Mouse (Mus musculus) right cerebral cortex, postnatal 14 days (tissue): ENCODE results near the gene Odf4.
"Not testable (repeated sequence)": the region's sequence is repeated elsewhere in the genome, so short reads cannot be mapped to it uniquely, and the experiment has no call there.

Experiments used
- DNase-seq: peaks from one replicate; pipeline ENCODE4 v3.0.0; 2022

Gene Odf4

DNA sequence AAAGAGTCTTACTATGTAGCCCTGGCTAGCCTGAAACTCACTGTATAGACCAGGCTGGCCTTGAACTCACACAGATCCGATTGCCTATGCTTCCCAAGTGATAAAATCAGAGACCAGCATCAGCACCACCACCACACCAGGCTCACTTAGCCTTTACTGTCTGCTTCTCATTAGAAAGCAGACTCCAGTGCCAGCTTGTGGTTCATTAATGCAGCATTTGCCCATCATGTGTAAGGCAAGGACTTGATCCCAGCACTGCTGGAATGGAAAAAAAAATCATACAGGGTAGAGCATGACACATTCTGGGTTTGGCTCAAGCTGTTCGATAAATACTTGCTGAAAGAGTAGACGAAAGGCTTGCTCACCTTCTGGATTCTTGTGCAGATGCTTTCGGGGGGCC is 19.1 kb upstream of the Odf4 start:
- no peak for DNase-seq

DNA sequence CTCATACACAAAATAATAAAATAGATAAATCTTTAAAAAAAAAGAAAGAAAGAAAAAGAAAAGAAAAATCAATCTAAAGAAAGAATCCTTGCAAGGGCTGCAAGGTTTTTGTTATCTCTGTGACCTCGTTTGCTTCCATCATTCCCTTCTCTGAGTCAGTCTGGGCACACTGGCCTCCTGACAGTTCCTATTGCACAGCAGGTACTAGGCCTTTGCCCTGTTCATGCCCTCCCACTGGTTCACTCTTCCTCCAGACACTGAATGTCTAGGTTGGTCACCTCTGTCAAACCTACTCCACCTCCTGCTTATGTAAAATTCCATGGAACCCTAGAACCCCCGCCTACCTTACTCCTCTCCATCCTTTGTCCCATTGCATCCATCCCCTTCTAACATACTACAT is 18.4 kb upstream of the Odf4 start:
- no peak for DNase-seq

DNA sequence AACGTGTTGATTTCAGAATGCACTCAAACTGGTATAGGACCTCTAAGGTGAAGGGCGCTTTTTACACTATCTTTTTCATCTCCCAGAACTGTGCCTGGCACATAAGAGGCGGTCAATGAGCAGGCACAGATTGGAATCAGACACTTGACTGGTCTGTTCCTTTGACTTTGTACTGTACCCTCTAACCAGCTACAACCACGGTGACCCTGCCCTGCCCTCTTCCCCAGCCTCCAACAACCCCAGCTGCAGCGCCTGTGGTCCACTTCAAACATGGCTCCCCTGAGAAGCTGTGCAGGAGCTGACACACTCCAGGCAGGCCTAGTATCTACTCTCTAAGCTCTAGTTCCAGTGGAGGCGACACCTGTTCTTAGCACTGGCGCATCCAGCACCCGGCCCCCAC is 15.8 kb upstream of the Odf4 start:
- no peak for DNase-seq

DNA sequence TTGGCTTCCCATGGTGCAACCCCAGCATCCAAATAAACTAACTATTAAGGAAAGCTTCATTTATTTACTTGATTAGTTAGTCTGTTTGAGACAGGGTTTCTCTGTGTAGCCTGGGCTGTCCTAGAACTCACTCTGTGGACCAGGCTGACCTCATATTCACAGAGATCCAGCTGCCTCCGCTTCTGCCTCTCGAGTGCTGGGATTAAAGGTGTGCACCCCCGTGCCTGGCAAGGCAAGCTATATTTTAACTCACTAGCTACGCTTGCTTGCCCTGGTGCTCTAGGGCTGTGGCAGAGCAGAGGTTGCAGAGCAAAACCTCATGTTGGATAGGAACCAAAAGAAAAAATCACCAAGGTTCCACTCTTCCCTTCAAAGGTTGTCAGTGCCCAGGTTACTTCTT is 13.6 kb upstream of the Odf4 start:
- no peak for DNase-seq

DNA sequence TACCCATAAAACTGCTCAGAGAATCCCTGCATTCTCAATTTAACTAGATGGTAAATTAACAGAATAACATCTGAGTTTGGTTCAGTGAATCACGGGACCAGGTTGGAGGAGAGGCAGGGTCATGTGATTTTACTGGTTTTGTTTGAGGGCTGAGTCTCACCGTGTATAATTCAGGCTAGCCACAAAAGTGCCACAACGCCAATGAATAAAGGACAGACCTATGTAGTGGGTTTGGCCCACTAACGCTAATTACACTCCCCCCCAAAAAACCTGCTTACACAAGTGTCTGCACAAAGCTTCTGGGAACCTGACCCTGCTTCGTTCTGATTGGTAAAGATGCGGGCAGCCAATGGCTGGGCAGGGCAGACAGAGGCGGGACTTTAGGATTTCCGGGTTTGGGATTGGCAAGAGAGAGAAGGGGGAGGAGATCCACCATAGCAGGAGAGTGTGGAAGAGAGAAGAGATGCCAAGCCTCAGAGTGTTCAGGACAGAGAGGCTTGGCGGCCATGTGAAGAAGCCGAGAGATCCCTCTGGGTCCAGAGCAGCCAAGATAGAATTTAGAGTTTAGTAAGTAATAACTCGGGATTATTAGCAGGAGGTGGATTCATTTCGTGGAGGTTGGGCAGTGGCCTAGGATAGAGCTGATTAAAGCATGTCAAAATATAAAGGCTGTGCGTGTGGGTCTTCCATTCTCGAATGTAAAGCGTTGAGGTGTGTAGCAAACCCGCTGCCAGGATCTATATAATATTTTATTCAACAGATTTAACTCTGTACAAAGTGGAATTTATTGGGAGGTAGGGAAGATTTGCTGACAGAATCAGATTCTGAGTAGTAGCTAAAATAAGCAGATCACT is 12.8 kb upstream of the Odf4 start:
- peak; percentile 75 for DNase-seq

DNA sequence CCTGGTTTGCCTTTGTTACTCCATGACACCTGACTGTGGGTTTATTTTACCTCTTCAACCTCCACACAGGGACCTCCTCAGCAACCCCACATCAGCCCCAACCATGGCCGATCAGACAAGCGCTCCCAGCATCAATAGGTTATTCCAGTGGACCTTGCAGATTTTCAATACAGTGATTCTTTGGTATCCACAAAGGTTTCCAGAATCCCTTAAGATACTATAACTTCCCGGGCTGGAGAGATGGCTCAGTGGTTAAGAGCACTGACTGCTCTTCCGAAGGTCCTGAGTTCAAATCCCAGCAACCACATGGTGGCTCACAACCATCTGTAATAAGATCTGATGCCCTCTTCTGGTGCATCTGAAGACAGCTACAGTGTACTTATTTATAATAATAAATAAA is 10.1 kb upstream of the Odf4 start:
- DNase-seq: not testable (repeated sequence)

DNA sequence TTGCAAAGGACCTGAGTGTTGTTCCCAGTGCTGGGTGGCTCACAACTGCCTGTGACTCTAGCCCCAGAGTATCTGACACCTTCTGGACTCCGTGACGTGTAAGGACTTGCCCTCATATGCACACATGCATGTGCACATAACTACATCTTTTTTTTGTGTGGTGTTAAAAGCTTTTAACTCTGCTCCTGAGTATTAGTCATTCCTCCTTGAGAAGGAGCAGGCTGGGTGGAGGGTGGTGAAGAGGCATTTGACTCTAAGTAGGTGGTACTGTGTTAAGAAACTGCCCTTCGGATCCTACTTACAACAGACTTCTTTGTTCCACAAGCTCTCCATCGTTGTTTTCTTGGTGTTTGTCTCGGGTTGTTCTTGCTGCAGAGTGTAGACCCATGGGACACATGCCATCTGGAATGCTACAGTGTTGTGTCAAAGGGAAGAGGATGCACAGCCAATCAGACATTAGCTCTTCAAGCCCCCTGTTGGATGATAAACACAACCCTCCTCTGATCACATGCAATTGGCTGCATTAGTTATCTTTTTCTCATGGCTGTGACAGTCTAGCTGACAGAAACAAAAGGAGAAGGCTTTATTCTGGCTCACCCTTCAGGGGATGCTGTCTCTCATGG is 7.1 kb upstream of the Odf4 start:
- DNase-seq: no peak

DNA sequence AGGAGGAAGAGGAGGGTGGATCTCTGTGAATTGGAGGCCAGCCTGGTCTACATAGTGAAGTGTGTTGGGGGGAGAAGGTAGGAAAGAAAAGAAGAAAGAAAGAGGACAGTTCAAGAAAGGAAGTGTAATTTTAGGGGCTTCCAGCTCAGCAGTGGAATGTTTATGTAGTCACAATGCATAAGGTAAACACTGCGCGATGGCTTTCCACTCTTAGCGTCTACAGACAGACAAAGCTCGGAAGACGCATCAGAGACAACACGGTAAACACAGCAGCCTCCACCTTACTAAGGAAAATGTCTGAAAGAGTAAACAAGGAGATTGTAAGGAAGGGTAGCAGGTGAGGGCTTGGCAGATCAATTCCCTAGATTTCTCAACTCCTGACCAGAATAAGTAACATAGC is 3.1 kb upstream of the Odf4 start:
- DNase-seq: no peak

DNA sequence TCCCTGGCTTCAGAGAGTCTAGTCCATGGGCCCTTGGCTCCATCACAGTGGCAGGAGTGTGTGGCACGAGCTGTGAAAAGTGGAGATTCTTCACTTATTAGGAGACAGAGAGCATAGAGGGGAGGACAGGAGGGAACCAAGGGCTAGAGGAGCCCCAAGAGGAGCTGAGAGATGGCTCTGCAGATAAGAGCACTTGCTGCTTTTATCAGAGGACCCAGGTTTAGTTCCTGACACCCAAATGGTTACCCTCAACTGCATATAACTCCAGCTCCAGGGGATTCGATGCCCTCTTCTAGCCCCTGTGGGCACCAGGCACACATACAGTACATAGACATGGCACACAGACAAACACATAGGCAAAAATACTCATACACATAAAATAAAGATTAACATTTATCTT is 2.1 kb downstream of the Odf4 start:
- DNase-seq: no peak

DNA sequence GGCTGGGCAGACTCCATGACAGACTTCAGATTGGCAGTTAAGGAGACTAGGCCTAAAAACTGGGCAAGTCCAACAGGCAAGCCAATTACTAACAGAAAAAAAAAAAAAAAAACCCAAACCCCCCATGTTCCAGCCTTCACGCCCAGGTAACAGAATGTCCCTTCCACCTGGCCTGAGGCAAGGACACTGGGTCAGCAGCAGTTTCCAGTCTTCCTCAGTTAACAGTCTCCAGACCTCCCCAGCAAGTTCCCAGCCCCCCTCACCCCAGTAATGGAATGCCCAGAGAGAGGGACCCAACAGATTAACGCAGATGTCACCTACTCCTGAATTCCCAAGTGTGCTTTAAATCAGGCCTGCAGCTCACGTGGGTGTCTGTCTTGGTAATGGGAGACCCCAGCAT is 3.7 kb downstream of the Odf4 start:
- DNase-seq: no peak

DNA sequence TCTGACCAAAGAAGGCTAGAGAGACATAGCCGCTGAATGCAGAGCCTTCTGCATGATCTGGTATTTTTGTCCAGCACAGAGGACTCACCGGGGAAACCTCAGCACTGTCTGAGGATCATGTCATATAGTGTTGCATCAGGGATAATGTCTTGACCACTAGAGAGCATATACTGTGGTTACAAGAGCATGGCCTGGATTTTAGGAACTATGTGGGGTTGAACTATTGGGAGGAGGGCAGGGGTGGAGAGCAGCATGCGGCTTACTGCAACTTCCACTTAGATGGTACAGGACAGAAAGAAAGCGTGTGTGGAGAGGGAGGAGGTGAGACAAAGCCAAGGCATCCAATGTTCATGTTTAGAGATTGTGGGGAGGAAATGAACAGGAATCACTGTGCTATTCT is 12.3 kb downstream of the Odf4 start:
- no peak for DNase-seq

DNA sequence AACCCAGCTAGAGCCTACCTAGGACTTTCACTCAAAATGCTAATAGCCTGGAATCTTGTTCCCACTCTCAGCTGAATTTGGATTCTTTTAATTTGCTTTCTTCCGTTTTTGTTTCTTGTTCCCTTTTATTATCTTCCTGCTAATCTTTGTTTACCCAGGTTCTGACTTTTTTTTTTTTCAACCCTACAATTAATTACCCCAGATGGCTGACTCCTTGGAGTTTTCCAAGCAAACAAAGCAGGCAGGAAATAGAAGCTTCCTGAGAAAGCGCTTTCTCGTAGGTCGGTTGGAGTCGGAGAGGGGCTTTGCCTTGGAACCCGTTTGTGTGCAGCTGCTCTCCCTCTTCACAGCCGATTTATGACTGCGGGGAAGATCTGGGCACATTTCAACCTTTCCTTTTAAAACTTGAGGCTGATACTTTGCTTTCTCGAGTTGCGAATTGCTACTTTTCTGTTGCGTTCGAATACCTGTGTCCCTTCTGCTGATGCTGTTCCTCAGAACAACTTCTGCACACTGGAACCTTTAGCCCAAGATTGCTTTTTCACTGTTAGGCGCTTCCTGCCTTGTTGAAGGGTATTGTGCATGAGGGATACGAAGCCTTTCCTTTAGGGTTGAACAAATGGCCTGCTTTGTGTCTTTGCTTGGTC is 15.2 kb downstream of the Odf4 start:
- no peak for DNase-seq

DNA sequence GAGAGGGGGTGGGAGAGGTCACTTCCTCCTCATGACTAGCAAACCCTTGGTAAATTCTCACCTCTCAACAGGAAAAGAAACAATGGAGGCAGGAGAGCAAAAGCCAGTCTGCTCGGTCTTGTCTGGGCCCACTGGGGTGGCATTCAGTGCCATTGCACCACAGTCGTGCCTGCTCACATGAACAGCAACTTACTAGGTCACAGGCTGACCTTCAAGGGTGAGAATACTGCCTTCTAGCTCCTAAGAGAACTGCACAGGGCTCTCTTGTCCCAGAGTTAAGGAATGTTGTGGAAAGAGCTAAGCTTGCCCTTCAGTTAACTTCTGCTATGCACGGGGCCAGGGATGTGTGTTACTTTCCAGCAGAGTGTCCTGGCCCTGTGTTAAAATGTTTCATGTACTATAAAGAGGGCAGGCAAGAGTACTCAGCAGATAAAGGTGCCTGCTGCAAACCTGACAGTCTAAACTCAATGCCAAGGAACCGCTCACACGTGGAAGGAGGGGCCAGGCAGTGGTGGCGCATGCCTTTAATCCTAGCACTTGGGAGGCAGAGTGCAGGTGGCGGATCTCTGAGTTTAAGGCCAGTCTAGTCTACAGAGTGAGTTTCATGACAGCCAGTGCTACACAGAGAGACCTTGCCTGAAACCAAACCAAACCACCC is 17.9 kb downstream of the Odf4 start:
- no peak for DNase-seq

DNA sequence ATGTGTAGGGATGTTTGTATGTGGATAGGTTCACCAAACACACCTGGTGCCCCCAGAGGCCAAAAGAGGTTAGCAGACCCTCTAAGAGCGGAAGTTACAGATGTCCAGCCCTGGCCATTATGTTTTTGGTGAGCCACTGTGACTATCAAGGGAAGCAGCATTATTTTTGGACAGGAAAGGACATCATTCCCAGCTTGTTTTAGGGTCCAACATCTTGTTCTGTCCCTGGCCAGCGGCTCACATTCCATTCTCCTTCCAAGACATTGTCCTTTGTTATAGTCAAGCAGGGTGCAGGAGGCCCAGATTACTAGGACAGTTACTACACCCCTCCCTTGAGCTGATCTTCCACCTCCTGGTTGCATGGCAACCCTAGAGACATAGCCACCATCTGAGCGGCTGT is 19.6 kb downstream of the Odf4 start:
- DNase-seq: no peak

DNA sequence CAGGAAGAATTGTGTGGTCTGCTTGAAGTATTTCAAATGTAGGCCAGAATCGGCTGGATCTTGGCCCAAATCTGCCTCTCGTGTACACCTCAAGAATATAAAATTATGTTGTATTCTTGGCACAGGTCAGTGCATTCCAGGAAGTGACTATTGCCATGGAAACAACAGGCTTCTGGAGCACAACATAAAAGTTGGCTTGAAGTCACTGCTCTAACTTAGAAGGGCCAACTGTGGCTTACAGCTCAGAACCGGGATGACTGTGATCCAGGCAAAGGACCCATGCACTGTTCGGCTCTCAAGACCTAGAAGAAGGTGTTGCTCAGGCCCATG is 20.5 kb downstream of the Odf4 start:
- no peak for DNase-seq

DNA sequence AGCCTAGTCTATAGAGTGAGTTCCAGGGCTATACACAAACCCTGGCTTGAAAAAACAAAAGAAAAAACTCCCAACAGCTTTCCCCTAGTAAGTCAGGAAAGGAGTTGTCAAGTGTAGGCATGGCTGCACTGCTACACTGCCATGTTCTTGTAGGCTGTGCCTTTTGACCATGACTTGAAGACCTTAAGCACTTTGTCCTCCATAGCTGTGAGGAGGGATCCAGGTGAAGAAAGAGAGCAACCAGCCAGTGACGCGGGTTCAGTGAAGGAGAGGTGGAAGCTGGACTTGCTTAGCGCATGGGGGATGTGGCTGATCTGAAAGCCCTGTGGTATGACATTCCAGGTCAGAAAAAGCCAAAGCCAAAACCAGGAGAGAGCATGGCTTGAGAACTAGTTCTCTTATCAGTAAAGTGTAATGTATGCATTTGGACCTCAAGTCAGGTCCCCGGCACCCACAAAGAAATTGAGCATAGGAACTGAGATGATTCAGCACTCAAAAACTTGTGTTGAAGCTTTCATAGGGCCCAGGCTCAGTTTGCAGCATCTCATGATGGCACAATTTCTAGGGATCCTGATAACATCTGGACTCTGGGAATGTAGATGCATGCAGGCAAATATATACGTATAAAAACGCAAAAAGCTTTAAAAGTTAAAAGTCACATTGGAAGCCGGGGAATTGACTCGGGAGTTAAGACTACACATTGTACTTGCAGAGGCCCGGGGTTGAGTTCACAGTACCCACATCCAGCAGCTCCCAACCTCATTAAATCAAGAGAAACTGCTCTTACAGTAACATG is 21.0 kb downstream of the Odf4 start:
- DNase-seq: no peak

DNA sequence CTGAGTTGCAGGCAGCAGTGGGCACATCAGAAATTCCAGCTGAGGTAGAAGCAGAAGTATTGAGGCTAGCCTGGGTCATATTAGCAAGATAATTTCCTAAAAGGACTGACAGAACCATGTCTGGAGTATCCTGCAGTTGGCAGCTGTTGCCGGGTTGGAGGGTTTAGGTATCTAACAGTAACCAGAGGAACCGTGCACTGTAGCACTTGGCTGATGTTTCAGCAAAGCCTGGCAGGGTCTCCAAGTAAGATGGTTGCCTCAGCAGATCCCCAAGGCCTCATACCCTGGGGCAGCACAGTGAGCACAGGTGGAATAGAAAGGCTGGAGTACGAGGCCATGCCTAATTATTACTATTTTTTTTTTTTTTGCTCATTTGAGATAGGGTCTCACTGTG is 21.7 kb downstream of the Odf4 start:
- DNase-seq: no peak

DNA sequence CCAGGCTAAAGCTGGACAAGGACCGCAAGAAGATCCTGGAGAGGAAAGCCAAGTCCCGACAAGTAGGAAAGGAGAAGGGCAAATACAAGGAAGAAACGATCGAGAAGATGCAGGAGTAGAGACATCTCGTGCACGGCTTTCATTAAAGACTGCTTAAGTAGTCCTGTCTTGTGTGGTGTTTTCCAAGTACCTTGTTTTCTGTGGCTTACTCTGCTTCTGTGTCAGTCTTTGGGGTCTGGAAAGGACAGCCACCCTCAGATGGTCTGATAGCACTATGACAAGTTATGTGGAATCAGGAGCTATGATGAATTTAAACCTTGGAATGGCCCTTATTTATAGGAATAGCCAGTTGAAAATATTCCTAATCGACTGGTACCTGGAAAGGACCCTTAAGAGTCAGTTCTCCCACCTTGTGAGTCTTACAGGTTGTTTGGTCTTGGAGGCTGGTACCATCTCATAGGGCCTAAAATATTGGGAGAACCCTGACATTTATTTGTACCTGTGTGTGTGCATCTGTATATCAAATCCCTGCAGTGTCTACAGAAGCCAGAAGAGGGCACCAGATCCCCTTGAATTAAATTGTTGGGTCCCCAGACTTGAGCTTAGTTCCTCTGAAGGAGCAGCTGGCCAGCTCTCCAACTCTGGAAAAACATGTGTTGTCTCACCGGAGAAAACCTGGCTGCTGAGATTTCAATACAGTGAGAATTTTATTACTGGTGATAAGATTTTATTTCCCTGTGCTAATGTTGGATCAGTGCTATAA is 22.3 kb downstream of the Odf4 start:
- peak; percentile 77 for DNase-seq

DNA sequence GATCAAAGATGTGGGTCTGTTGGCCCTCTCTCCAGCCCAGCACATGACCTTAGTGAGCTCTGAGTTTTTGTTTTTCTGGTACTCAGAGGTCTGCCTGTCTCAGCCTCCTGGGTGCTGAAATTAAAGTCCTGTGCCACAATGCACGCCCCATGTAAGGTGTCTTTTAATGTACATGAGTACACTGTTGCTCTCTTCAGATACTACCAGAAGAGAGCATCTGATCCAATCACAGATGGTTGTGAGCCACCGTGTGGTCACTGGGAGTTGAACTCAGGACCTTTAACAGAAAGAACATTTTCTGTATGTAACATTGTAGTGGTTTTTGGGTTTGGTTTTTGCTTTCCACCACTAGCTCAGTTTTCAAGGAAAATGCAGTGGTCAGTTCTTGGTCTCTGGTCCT is 23.1 kb downstream of the Odf4 start:
- no peak for DNase-seq

DNA sequence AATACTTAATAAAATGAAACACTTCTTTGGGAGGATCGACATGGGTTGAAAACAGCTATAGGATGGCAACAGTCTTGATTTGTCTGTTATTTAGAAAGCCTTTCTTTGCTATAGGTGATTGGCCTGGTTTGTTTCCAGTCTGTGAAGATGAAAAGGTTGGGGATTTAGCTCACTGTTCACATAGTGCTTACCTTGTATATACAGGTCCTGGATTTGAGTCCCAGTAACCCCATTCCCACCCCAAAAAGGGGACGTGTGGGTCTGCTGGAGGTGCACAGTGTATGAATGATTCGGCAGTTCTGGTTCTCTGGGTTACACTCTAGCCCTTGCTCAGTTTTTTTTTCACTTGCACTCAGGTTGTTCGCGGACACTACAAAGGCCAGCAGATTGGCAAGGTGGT is 24.1 kb downstream of the Odf4 start:
- DNase-seq: no peak

DNA sequence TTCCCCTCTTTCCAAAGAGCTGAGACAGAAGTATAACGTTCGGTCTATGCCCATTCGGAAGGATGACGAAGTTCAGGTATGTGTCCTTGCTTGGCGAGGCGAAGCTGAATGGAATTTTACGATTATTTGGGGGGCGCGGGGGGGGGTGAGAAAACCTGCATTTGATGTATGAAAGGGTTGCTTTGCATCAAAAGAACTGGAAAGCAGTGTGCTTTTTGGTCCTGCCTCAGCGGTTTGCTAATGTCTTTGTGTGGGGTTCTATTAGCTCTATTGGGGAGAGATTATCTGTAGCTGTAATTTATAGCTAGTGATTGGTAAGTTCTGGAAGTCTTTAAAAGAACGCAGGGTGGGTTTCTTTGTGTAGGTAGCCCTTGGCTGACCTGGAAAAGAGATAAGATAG is 24.5 kb downstream of the Odf4 start:
- no peak for DNase-seq

DNA sequence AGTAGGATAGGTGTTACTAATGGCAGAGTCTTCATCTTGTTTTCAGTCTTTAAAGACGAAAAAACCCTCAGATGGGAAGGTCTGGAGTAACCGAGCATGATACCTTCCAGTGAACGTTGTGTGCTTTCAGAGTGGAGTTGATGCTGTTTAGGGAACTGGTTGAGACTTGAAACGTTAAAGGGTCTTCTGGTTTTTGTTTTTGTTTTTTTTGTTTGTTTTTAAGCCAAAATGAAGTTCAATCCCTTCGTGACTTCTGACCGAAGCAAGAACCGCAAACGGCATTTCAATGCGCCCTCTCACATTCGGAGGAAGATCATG is 24.9 kb downstream of the Odf4 start:
- DNase-seq: no peak
